Mouse (Mus musculus) heart, adult 8-10 months (tissue): ENCODE measurements at regions not wholly inside any gene's neighbourhood (a gene's known extent, or its start where the extent isn't known, plus 50 kb on each side); places are given as distances from the start of the nearest gene placed in this dataset.

Source experiments
- DNase-seq: peaks from one replicate; pipeline ENCODE4 v3.0.0; 2022; ENCODE audit warnings: low spot score

- no peak for DNase-seq
Measured at GRCm38 (mm10) chr9:73173589-73174247, 60.5 kb downstream of the Rsl24d1 start.

DNA sequence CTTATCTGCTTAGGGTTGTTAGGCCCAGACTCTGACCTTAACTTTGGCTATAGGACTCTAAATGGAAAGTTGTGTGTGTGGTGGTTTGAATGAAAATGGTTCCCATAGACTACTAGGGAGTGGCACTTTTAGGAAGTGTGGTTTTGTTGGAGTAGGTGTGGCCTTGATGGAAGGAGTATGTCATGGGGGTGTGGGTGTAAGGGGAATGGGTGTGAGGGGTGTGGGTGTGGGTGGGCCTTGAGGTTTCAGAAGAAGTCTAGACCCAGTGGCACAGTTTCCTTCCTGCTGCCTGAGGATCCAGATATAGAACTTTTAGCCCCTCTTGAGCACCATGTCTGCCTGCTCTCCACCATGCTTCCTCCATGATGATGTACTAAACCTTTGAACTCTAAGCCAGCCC, 63.4 kb downstream of the Rsl24d1 start:
- DNase-seq: no peak

DNA sequence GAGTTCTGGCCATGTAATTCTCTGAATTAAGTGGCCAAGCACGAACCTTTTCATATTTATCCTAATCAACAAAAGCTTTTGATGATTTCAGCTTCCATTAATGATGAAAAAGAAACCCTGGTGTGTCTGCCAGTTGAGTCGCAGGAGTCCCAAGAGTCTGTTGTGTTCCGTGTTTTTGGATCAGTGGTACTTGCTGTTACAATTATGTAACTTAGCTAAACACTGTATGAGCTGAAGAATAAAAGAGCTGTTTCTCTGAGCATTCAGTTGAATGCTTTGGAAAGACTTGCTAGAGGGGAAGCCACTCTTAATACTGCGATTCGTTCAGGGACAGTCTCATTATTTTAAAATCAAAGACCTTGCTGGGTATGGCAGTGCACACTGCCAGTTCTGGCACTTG, 70.1 kb downstream of the Rsl24d1 start:
- no peak for DNase-seq

- no peak for DNase-seq
Measured at GRCm38 (mm10) chr9:73184908-73185307, 71.7 kb downstream of the Rsl24d1 start.

- DNase-seq: no peak
Measured at GRCm38 (mm10) chr9:73192271-73192785, 79.1 kb downstream of the Rsl24d1 start.

DNA sequence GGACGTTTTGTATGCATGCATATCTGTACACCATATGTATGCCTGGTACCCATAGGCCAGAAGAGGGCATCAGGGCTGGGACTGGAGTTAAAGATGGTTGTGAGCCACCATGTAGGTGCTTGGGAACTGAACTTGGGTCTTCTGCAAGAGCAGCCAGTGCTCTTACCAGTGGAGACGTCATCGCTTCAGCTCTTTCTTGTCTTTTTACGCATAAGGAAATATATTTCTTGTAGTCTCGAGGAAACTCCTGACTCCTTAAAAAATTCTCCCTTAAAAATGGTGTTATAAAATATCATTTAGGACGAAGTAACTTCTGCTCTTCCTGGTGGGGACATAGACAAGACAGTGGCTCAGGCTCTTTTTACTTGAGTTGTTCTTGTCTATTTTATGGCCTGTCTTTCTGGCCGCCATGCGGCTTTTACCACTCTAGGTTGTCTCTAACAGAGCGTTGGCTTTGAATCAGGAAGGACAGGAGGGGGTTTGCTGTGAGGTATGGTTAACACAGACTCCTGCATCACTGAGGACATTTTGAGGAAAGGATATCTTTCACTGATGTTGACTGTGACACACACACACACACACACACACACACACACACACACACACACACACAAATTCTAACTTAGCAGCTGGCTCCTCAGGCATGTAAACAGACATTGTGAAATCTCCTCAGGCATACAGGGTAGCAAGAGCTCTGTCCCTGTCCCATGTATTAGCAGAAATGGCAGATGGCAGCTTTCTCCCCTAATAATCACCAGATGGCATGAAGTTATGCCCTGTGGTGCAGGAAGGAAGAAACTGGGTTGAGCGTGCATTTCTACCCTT, 85.2 kb downstream of the Rsl24d1 start:
- no peak for DNase-seq

DNA sequence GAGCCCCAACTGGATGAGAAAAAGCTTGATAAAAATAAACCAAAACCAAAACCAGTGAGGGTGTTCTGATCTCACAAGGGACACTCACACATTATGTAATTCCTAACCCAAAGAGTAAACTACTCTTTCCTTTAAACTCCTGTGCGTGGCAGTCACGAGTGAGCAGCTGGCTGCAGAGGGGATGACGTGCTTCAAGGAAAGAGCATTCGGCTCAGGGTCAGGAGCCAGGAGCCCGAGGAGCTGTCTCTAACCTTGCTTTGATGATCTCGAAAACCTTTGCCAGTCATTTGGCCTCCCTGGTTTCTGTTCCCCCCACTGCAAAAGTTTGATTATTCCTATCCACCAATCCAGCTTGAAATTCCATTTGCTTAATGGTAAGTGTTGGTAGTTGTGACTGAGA, 109.9 kb downstream of the Rsl24d1 start:
- no peak for DNase-seq

- DNase-seq: no peak
Measured at GRCm38 (mm10) chr9:73240188-73240587, 127.0 kb downstream of the Rsl24d1 start.

DNA sequence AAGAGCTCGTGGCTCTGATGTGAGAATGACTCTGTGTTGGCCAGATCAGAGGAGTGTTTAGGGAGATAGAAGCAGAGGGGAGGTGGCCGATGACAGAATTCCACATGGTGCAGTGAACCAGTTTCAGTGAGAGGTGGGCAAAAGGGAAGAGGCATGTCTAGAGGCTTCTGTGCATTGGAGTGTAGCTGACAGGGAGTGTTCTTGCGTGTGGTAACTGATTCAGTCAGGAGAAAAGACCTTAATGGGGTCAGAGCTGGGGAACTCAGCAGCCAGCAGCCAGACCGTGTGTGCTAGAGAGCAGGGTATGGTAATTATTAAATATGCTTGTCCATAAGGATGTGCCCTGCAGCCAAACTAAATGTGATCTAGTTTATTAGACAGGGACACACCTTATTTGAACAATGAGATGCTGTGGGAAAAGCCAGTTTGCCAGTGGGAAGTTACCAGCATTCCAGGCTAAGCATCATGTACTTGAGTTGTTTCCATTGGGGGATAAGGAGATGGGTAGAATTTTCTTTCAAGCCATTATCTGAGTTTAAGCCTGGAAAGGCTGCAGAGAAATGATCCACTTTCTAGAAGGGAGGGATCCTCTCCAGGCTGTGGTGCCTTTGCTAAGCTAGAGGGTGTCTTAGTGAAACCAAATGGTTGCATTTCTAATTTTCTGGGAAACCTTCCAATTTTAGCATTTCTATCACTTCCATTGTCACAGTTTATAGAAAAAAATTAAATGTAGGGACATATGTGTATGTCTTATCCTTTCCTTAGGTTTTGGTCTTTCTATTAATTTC, 129.5 kb downstream of the Rsl24d1 start:
- DNase-seq: no peak

- no peak for DNase-seq
Measured at GRCm38 (mm10) chr9:73244177-73244576, 131.0 kb downstream of the Rsl24d1 start.

DNA sequence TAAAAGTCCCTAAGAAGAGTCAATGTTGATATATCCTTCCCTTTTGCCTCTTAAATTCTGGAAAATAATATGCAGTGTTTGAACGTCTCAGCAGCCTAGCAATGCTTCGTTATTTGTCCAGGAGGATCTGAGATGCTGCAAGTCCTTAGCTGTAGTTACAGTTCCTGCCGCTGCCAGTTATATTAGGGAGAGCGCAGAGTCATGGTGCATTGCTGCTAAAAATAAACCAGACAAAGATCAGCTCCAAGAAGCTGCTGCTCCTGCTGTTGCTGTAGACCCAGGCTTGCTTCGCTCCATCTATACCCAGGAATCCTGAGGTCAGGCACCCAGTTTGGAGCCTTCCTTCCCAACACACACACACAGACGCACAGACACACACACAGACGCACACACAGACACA, 132.3 kb downstream of the Rsl24d1 start:
- no peak for DNase-seq

DNA sequence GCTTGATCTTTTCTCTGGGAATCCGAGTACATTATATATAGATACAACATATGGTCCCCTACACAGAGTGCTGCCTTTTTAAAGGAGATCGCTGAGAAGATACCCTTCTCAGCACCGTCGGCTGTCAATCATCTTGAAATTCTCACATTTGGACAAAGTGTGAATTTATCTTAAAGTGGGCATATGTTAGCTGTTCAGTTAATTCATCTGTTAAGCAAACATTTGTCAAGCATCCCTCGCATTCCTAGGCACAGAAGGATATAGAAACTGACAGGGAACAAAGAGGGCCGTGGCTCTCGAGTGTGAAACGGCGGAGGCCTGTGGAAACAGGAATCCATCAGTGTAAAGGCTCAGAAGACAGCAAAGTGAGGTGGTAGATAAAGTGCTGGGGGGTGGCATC, 144.9 kb downstream of the Rsl24d1 start:
- no peak for DNase-seq

- no peak for DNase-seq
Measured at GRCm38 (mm10) chr9:73258640-73259039, 145.4 kb downstream of the Rsl24d1 start.

GRCm38 (mm10) chr9:73262711-73263110, 149.5 kb downstream of the Rsl24d1 start:
- no peak for DNase-seq

- DNase-seq: no peak
Measured at GRCm38 (mm10) chr9:73270249-73270648, 157.0 kb downstream of the Rsl24d1 start.

- DNase-seq: no peak
Measured at GRCm38 (mm10) chr9:73272614-73273013, 159.4 kb downstream of the Rsl24d1 start.

DNA sequence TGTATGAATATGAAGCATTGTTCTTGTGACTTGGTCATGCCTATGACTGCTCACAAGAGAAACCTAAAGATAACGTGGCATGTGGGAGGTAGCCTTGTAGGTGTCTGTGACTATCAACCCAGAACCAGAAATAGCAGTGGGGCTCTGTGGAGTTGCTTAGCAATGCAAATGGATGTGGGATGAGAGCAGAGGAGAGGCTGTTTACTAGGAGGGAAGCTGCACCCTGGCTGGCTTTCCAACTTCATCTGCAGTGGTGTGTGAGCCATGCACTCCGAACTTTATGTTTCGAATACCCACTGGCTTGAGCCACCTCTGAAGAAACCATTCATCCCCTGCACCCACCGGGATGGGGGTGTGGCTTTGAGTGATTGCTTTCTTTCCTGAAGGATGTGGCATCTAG, 160.5 kb downstream of the Rsl24d1 start:
- DNase-seq: no peak

DNA sequence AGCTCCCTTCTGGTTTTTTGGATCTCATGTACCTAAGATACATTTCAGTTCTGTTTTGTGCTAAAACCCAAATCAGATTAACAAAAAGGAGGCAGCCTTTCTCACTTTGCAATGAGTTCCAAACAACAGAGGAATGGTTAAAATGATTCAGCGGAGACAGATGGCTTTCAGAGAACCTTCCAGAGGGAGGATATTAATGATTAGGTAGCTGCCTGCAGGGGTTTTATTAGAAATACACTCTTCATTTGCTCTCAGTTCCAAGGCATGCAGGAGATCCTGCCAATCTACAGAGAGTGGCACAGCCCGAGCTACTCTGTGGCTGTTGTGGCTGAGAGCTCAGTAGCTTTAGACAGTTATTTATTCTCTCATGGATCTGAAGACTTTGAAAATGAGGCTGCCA, 162.4 kb downstream of the Rsl24d1 start:
- no peak for DNase-seq

GRCm38 (mm10) chr9:73295287-73295686, 182.1 kb downstream of the Rsl24d1 start:
- DNase-seq: no peak

DNA sequence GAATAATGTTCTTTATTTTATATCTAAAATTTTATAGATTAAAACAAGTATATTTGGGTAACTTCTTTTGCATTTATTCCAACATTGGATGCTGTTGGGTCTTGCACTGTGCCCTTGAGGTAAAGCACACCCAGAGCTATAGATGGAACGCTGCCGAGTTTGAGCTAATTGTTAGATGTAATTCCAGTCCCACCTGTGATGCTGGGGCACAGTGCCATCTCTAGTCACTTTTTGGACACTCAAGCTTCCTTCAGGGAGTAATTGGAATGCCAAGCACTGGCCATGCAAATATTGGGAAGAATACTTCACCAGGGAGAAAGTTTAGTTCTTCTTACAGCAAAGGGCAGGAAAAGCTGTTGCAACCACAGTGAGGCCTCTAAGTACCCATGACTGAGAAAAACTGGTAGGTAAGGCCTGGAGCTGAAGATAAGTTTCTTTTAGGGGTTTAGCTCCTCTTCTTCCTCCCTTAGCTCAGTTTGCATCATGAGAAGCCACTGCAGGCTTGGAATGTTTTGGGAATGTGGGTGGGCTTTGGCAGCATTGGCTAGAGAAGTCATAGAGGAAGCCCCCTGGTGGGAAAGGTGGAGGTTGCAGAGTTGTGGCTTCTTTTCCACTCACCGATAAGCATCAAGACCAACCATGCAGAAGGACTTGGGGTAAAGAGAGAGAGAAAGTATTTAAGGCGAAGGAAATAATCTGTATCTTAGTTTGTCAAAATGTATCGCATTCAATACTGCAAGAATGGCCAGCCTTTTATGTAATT, 189.1 kb downstream of the Rsl24d1 start:
- no peak for DNase-seq

- no peak for DNase-seq
Measured at GRCm38 (mm10) chr9:73317048-73317447, 203.8 kb downstream of the Rsl24d1 start.
